Mouse (Mus musculus): ENCODE measurements around the gene 1810010H24Rik. TPM values are rescaled to one million over a fixed set of nuclear protein-coding genes. Genes with fewer than 3 reads are reported as not detected.
"Not testable (repeated sequence)": the region's sequence is repeated elsewhere in the genome, so short reads cannot be mapped to it uniquely, and the experiment has no call there.

Gene 1810010H24Rik
- polyA plus RNA-seq, 1 experiment from 2014 or later, result 7.8 TPM

- Histone ChIP-seq H3K9me3 (ENCODE audit: control insufficient read depth, low read length) (no peaks in the 10 kb centered on the region), H3K4me2 (replicated peaks) (peak overlapping the region; percentile 59), H3K36me3 (replicated peaks; ENCODE audit: control insufficient read depth, insufficient read depth) (no peaks in the 10 kb centered on the region), H3K4me1 (replicated peaks; ENCODE audit: control insufficient read depth, insufficient read depth, low read length) (peaks cover 6% of the 10 kb centered on the region), H3K27me3 (ENCODE audit: control insufficient read depth, insufficient read depth, low read length) (no peaks in the 10 kb centered on the region), H3K9ac (peak overlapping the region; percentile 75), H3K27ac (peak overlapping the region; percentile 93), H3K4me3 (replicated peaks; ENCODE audit: low read length) (peak overlapping the region; percentile 56)
- DNase-seq (ENCODE audit: low spot score), result no peak
- ATAC-seq (ENCODE audit: low FRiP score), result no peak
- WGBS, result 47% methylated on average over 18 of the region's 18 CpGs
Measured at GRCm38 (mm10) chr11:107011669-107012323, 13.7 kb upstream of the 1810010H24Rik start.

GRCm38 (mm10) chr11:107012324-107013017, 13.0 kb upstream of the 1810010H24Rik start:
- DNase-seq (ENCODE audit: low spot score) (peak; percentile 100), ATAC-seq (ENCODE audit: low FRiP score) (peak; percentile 97)
- Histone ChIP-seq H3K9me3 (ENCODE audit: control insufficient read depth, low read length) (no peaks in the 10 kb centered on the region), H3K9ac (peak overlapping the region; percentile 75), H3K27ac (peak overlapping the region; percentile 93), H3K4me1 (replicated peaks; ENCODE audit: control insufficient read depth, insufficient read depth, low read length) (peaks cover 6% of the 10 kb centered on the region), H3K4me3 (replicated peaks; ENCODE audit: low read length) (peak overlapping the region; percentile 56), H3K4me2 (replicated peaks) (peak overlapping the region; percentile 59), H3K36me3 (replicated peaks; ENCODE audit: control insufficient read depth, insufficient read depth) (no peaks in the 10 kb centered on the region), H3K27me3 (ENCODE audit: control insufficient read depth, insufficient read depth, low read length) (no peaks in the 10 kb centered on the region)
- under 1% methylated on average over 37 of the region's 37 CpGs for whole genome bisulfite sequencing

GRCm38 (mm10) chr11:107014020-107014585, 11.4 kb upstream of the 1810010H24Rik start:
- no peak for DNase-seq (ENCODE audit: low spot score)
- Histone ChIP-seq H3K27me3 (ENCODE audit: control insufficient read depth, insufficient read depth, low read length) (no peaks in the 10 kb centered on the region), H3K9ac (no peak overlapping the region), H3K4me2 (replicated peaks) (no peak overlapping the region), H3K9me3 (ENCODE audit: control insufficient read depth, low read length) (no peaks in the 10 kb centered on the region), H3K27ac (no peak overlapping the region), H3K4me3 (replicated peaks; ENCODE audit: low read length) (no peak overlapping the region), H3K4me1 (replicated peaks; ENCODE audit: control insufficient read depth, insufficient read depth, low read length) (peaks cover 6% of the 10 kb centered on the region), H3K36me3 (replicated peaks; ENCODE audit: control insufficient read depth, insufficient read depth) (no peaks in the 10 kb centered on the region)
- no peak for ATAC-seq (ENCODE audit: low FRiP score)
- 80% methylated on average over 11 of the region's 11 CpGs for WGBS

GRCm38 (mm10) chr11:107014597-107015309, 10.7 kb upstream of the 1810010H24Rik start:
- Histone ChIP-seq H3K27ac (no peak overlapping the region), H3K4me2 (replicated peaks) (no peak overlapping the region), H3K9ac (no peak overlapping the region), H3K4me1 (replicated peaks; ENCODE audit: control insufficient read depth, insufficient read depth, low read length) (peaks cover 6% of the 10 kb centered on the region), H3K9me3 (ENCODE audit: control insufficient read depth, low read length) (no peaks in the 10 kb centered on the region), H3K27me3 (ENCODE audit: control insufficient read depth, insufficient read depth, low read length) (no peaks in the 10 kb centered on the region), H3K36me3 (replicated peaks; ENCODE audit: control insufficient read depth, insufficient read depth) (no peaks in the 10 kb centered on the region), H3K4me3 (replicated peaks; ENCODE audit: low read length) (no peak overlapping the region)
- WGBS, result 49% methylated on average over 14 of the region's 14 CpGs
- ATAC-seq (ENCODE audit: low FRiP score), result no peak
- DNase-seq (ENCODE audit: low spot score), result no peak

GRCm38 (mm10) chr11:107015535-107016187, 9.8 kb upstream of the 1810010H24Rik start:
- H3K36me3 ChIP-seq (replicated peaks; ENCODE audit: control insufficient read depth, insufficient read depth); ATAC-seq (ENCODE audit: low FRiP score); H3K4me2 ChIP-seq (replicated peaks); H3K27ac ChIP-seq; H3K9me3 ChIP-seq (ENCODE audit: control insufficient read depth, low read length); H3K4me3 ChIP-seq (replicated peaks; ENCODE audit: low read length); DNase-seq (ENCODE audit: low spot score); H3K4me1 ChIP-seq (replicated peaks; ENCODE audit: control insufficient read depth, insufficient read depth, low read length); H3K9ac ChIP-seq; H3K27me3 ChIP-seq (ENCODE audit: control insufficient read depth, insufficient read depth, low read length): not testable (repeated sequence)
- 75% methylated on average over 11 of the region's 11 CpGs for WGBS

GRCm38 (mm10) chr11:107016893-107017292, 8.6 kb upstream of the 1810010H24Rik start:
- H3K9ac ChIP-seq, result no peak overlapping the region

GRCm38 (mm10) chr11:107017339-107017886, 8.1 kb upstream of the 1810010H24Rik start:
- Histone ChIP-seq H3K4me2 (replicated peaks) (no peak overlapping the region), H3K9ac (no peak overlapping the region), H3K36me3 (replicated peaks; ENCODE audit: control insufficient read depth, insufficient read depth) (no peaks in the 10 kb centered on the region), H3K4me3 (replicated peaks; ENCODE audit: low read length) (no peak overlapping the region), H3K27ac (no peak overlapping the region), H3K27me3 (ENCODE audit: control insufficient read depth, insufficient read depth, low read length) (no peaks in the 10 kb centered on the region), H3K9me3 (ENCODE audit: control insufficient read depth, low read length) (no peaks in the 10 kb centered on the region), H3K4me1 (replicated peaks; ENCODE audit: control insufficient read depth, insufficient read depth, low read length) (no peaks in the 10 kb centered on the region)
- ATAC-seq (ENCODE audit: low FRiP score), result no peak
- no peak for DNase-seq (ENCODE audit: low spot score)
- WGBS, result 62% methylated on average over 6 of the region's 6 CpGs

More at GRCm38 (mm10) chr11:107016893-107017292, 8.6 kb upstream of the 1810010H24Rik start:
- ATAC-seq (ENCODE audit: low FRiP score) (no peak), DNase-seq (ENCODE audit: low spot score) (no peak)
- no peaks in the 10 kb centered on the region for H3K36me3 ChIP-seq (replicated peaks; ENCODE audit: control insufficient read depth, insufficient read depth)
- no peak overlapping the region for H3K4me2 ChIP-seq (replicated peaks)
- no peaks in the 10 kb centered on the region for H3K27me3 ChIP-seq (ENCODE audit: control insufficient read depth, insufficient read depth, low read length)
- H3K9me3 ChIP-seq (ENCODE audit: control insufficient read depth, low read length), result no peaks in the 10 kb centered on the region
- H3K4me1 ChIP-seq (replicated peaks; ENCODE audit: control insufficient read depth, insufficient read depth, low read length), result peaks cover under 1% of the 10 kb centered on the region; the same call in 1 of the 2 replicates
- no peak overlapping the region for H3K4me3 ChIP-seq (replicated peaks; ENCODE audit: low read length)
- no peak overlapping the region for H3K27ac ChIP-seq
- WGBS, result 88% methylated on average over 1 of the region's 1 CpGs

GRCm38 (mm10) chr11:107018606-107019005, 6.9 kb upstream of the 1810010H24Rik start:
- DNase-seq (ENCODE audit: low spot score) (no peak), ATAC-seq (ENCODE audit: low FRiP score) (no peak)
- H3K27ac ChIP-seq, result no peak overlapping the region
- H3K27me3 ChIP-seq (ENCODE audit: control insufficient read depth, insufficient read depth, low read length), result no peaks in the 10 kb centered on the region
- WGBS, result 25% methylated on average over 8 of the region's 8 CpGs
- H3K4me3 ChIP-seq (replicated peaks; ENCODE audit: low read length), result no peak overlapping the region
- no peak overlapping the region for H3K4me2 ChIP-seq (replicated peaks)
- H3K36me3 ChIP-seq (replicated peaks; ENCODE audit: control insufficient read depth, insufficient read depth), result no peaks in the 10 kb centered on the region
- H3K9ac ChIP-seq, result no peak overlapping the region
- H3K9me3 ChIP-seq (ENCODE audit: control insufficient read depth, low read length), result no peaks in the 10 kb centered on the region
- H3K4me1 ChIP-seq (replicated peaks; ENCODE audit: control insufficient read depth, insufficient read depth, low read length), result no peaks in the 10 kb centered on the region
